Mouse (Mus musculus) forebrain, postnatal 0 days (tissue): ENCODE results near the gene Wfdc2. TPM values are rescaled to one million over a fixed set of nuclear protein-coding genes. Genes with fewer than 3 reads are reported as not detected.

Source experiments
- ATAC-seq: fragments of 200-750 bp; cut with Nextera tagmentation; 2 replicates; pipeline ENCODE4 v1.8.0; 2017; ENCODE audit warnings: mild to moderate bottlenecking, moderate library complexity
- DNase-seq: peaks from one replicate; pipeline ENCODE4 v3.0.0-alpha.2; 2015
- H3K27ac ChIP-seq: fragments of 300-500 bp; sonication (generic); 2 replicates; pipeline ENCODE4 v1.5.1; 2014; ENCODE audit warnings: low read depth, mild to moderate bottlenecking, antibody characterized with exemption, low read length, moderate library complexity, mixed read lengths
- H3K27me3 ChIP-seq: fragments of 300-500 bp; sonication (generic); 2 replicates; pipeline ENCODE4 v1.6.1; 2014; ENCODE audit warnings: mild to moderate bottlenecking, low read length, mixed read lengths; ENCODE audit not compliant: insufficient read depth
- H3K36me3 ChIP-seq: fragments of 300-500 bp; sonication (generic); 2 replicates; pipeline ENCODE4 v1.6.1; 2014; ENCODE audit warnings: mild to moderate bottlenecking, moderate library complexity; ENCODE audit not compliant: insufficient read depth
- H3K4me1 ChIP-seq: fragments of 300-500 bp; sonication (generic); 2 replicates; pipeline ENCODE4 v1.6.1; 2014; ENCODE audit warnings: antibody characterized with exemption; ENCODE audit not compliant: insufficient read depth
- H3K4me2 ChIP-seq: fragments of 300-500 bp; sonication (generic); 2 replicates; pipeline ENCODE4 v1.6.1; 2014; ENCODE audit warnings: low read depth, mild to moderate bottlenecking, moderate library complexity
- H3K4me3 ChIP-seq: fragments of 300-500 bp; sonication (generic); 2 replicates; pipeline ENCODE4 v1.5.1; 2014; ENCODE audit warnings: low read depth, low read length, mixed read lengths
- H3K9ac ChIP-seq: fragments of 300-500 bp; sonication (generic); 2 replicates; pipeline ENCODE4 v1.6.1; 2014; ENCODE audit warnings: mild to moderate bottlenecking
- H3K9me3 ChIP-seq: fragments of 300-500 bp; sonication (generic); 2 replicates; pipeline ENCODE4 v1.6.1; 2016; ENCODE audit warnings: low read length
- CTCF ChIP-seq: sonication (generic); IDR thresholded peaks from 2 replicates; pipeline ENCODE4 v1.5.1; 2016; ENCODE audit warnings: antibody characterized with exemption, control low read depth, low read depth
- WGBS: fragments of 180-500 bp; shearing (Covaris S2); extraction: QIAGEN DNeasy Blood & Tissue Kit; methylation state at CpG from one replicate; pipeline ENCODE4 v1.1.7; 2014; 5-methylcytosine and 5-hydroxymethylcytosine counted together
- polyA plus RNA-seq: library from polyadenylated mRNA; unstranded; fragments of >200 nt; fragmentation: Nextera tagmentation; extraction: Ambion mirVana; gene quantifications from 2 replicates; pipeline ENCODE4 v1.2.1, GENCODE M21; 2015
- total RNA-seq: library from RNA; depleted of rRNA; stranded (reverse); fragments of >200 nt; gene quantifications from 2 replicates; pipeline ENCODE4 v1.2.3, GENCODE M21; 2014; rRNA removed

The Wfdc2 gene
- total and polyA plus RNA-seq, 2 experiments from 2014 or later = 6.1 to 7.3 TPM

DNA sequence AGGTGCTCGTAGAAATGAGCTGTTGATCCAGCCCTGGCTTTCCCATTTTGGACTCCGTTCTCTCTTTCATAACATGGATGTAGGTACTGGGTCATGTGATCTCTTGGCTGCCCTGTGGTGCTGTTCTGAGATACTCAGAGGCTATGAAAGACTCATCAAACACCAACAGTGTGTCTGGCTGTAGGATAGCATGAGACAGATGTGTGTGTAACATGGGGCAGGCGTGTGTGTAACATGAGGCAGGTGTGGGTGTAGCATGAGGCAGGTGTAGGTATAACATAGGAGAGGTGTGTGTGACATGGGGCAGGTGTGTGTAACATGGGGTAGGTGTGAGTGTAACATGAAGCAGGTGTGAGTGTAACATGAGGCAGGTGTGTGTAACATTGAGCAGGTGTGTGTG, 53.2 kb downstream of the Wfdc2 start:
- Histone ChIP-seq H3K4me2 (no peak overlapping the region), H3K27ac (no peak overlapping the region), H3K4me1 (no peaks in the 10 kb centered on the region), H3K36me3 (no peaks in the 10 kb centered on the region), H3K27me3 (no peaks in the 10 kb centered on the region), H3K9ac (no peak overlapping the region), H3K4me3 (no peak overlapping the region), H3K9me3 (no peaks in the 10 kb centered on the region)
- no peak for TF ChIP-seq CTCF
- DNase-seq (no peak), ATAC-seq (no peak)
- WGBS = 88% methylated on average over 3 of the region's 3 CpGs

Other genes starting within 250 kb of the Wfdc2 start
- gene Svs6, start 245.7 kb upstream of the Wfdc2 start, total RNA-seq = not detected in 2 replicates
- not detected in 2 replicates for gene Svs6, start 245.7 kb upstream of the Wfdc2 start, polyA plus RNA-seq
- gene Svs5, start 229.7 kb upstream of the Wfdc2 start, total RNA-seq = not detected in 2 replicates
- not detected in 2 replicates for gene Svs5, start 229.7 kb upstream of the Wfdc2 start, polyA plus RNA-seq
- not detected in 2 replicates for gene Slpi, start 173.3 kb upstream of the Wfdc2 start, total RNA-seq
- gene Slpi, start 173.3 kb upstream of the Wfdc2 start, polyA plus RNA-seq = 0.71 and 0.77 TPM in 2 replicates
- 0.46 TPM in 1 of 2 replicates, not detected in the other for gene Rbpjl, start 159.3 kb upstream of the Wfdc2 start, total RNA-seq
- 0.17 and 0.33 TPM in 2 replicates for gene Rbpjl, start 159.3 kb upstream of the Wfdc2 start, polyA plus RNA-seq
- 6.2 and 6.3 TPM in 2 replicates for gene Matn4, start 157.3 kb upstream of the Wfdc2 start, total RNA-seq
- gene Matn4, start 157.3 kb upstream of the Wfdc2 start, polyA plus RNA-seq = 3.3 and 7.1 TPM in 2 replicates
- 11.8 and 14.0 TPM in 2 replicates for gene Sdc4, start 118.5 kb upstream of the Wfdc2 start, total RNA-seq
- gene Sdc4, start 118.5 kb upstream of the Wfdc2 start, polyA plus RNA-seq = 8.0 and 16.5 TPM in 2 replicates
- gene Sys1, start 105.4 kb upstream of the Wfdc2 start, total RNA-seq = 88.0 and 167 TPM in 2 replicates
- 105 and 110 TPM in 2 replicates for gene Sys1, start 105.4 kb upstream of the Wfdc2 start, polyA plus RNA-seq
- 3.6 and 10.5 TPM in 2 replicates for gene Gm20458, start 101.4 kb upstream of the Wfdc2 start, total RNA-seq
- 10.0 and 10.7 TPM in 2 replicates for gene Gm20458, start 101.4 kb upstream of the Wfdc2 start, polyA plus RNA-seq
- gene Trp53tg5, start 88.7 kb upstream of the Wfdc2 start, total RNA-seq = not detected in 2 replicates
- not detected in 2 replicates for gene Trp53tg5, start 88.7 kb upstream of the Wfdc2 start, polyA plus RNA-seq
- gene Dbndd2, start 76.3 kb upstream of the Wfdc2 start, total RNA-seq = 21.7 and 23.9 TPM in 2 replicates
- 10.9 and 17.6 TPM in 2 replicates for gene Dbndd2, start 76.3 kb upstream of the Wfdc2 start, polyA plus RNA-seq
- 47.6 and 77.6 TPM in 2 replicates for gene Pigt, start 64.9 kb upstream of the Wfdc2 start, total RNA-seq
- 91.0 and 93.8 TPM in 2 replicates for gene Pigt, start 64.9 kb upstream of the Wfdc2 start, polyA plus RNA-seq
- gene Spint3, start 11.0 kb downstream of the Wfdc2 start, total RNA-seq = not detected in 2 replicates
- not detected in 2 replicates for gene Spint3, start 11.0 kb downstream of the Wfdc2 start, polyA plus RNA-seq
- not detected in 2 replicates for gene Wfdc6a, start 23.0 kb downstream of the Wfdc2 start, total RNA-seq
- gene Wfdc6a, start 23.0 kb downstream of the Wfdc2 start, polyA plus RNA-seq = 0.33 TPM in 1 of 2 replicates, not detected in the other
- gene Eppin, start 31.2 kb downstream of the Wfdc2 start, total RNA-seq = not detected in 2 replicates
- gene Eppin, start 31.2 kb downstream of the Wfdc2 start, polyA plus RNA-seq = 0.19 TPM in 1 of 2 replicates, not detected in the other
- not detected in 2 replicates for gene Wfdc6b, start 51.1 kb downstream of the Wfdc2 start, total RNA-seq
- gene Wfdc6b, start 51.1 kb downstream of the Wfdc2 start, polyA plus RNA-seq = not detected in 2 replicates
- not detected in 2 replicates for gene Wfdc8, start 51.2 kb downstream of the Wfdc2 start, total RNA-seq
- not detected in 2 replicates for gene Wfdc8, start 51.2 kb downstream of the Wfdc2 start, polyA plus RNA-seq
- gene Wfdc16, start 76.4 kb downstream of the Wfdc2 start, total RNA-seq = not detected in 2 replicates
- not detected in 2 replicates for gene Wfdc16, start 76.4 kb downstream of the Wfdc2 start, polyA plus RNA-seq
- not detected in 2 replicates for gene Wfdc10, start 93.6 kb downstream of the Wfdc2 start, total RNA-seq
- not detected in 2 replicates for gene Wfdc10, start 93.6 kb downstream of the Wfdc2 start, polyA plus RNA-seq
- not detected in 2 replicates for gene Wfdc9, start 94.2 kb downstream of the Wfdc2 start, total RNA-seq
- not detected in 2 replicates for gene Wfdc9, start 94.2 kb downstream of the Wfdc2 start, polyA plus RNA-seq
- gene Wfdc11, start 111.7 kb downstream of the Wfdc2 start, total RNA-seq = not detected in 2 replicates
- gene Wfdc11, start 111.7 kb downstream of the Wfdc2 start, polyA plus RNA-seq = not detected in 2 replicates
- gene Wfdc13, start 122.7 kb downstream of the Wfdc2 start, total RNA-seq = not detected in 2 replicates
- gene Wfdc13, start 122.7 kb downstream of the Wfdc2 start, polyA plus RNA-seq = not detected in 2 replicates
- not detected in 2 replicates for gene Spint4, start 136.1 kb downstream of the Wfdc2 start, total RNA-seq
- not detected in 2 replicates for gene Spint4, start 136.1 kb downstream of the Wfdc2 start, polyA plus RNA-seq
- not detected in 2 replicates for gene Spint5, start 152.9 kb downstream of the Wfdc2 start, total RNA-seq
- gene Spint5, start 152.9 kb downstream of the Wfdc2 start, polyA plus RNA-seq = not detected in 2 replicates
- 0.54 and 0.81 TPM in 2 replicates for gene Wfdc3, start 183.5 kb downstream of the Wfdc2 start, total RNA-seq
- 0.89 and 1.1 TPM in 2 replicates for gene Wfdc3, start 183.5 kb downstream of the Wfdc2 start, polyA plus RNA-seq
- 23.2 and 26.1 TPM in 2 replicates for gene Dnttip1, start 183.6 kb downstream of the Wfdc2 start, total RNA-seq
- gene Dnttip1, start 183.6 kb downstream of the Wfdc2 start, polyA plus RNA-seq = 52.3 and 60.1 TPM in 2 replicates
- gene Ube2c, start 207.5 kb downstream of the Wfdc2 start, total RNA-seq = 24.9 and 29.2 TPM in 2 replicates
- gene Ube2c, start 207.5 kb downstream of the Wfdc2 start, polyA plus RNA-seq = 30.9 and 38.4 TPM in 2 replicates
- 0.38 and 2.9 TPM in 2 replicates for gene Tnnc2, start 217.6 kb downstream of the Wfdc2 start, total RNA-seq
- gene Tnnc2, start 217.6 kb downstream of the Wfdc2 start, polyA plus RNA-seq = 0.50 and 0.63 TPM in 2 replicates
- 72.0 and 77.5 TPM in 2 replicates for gene Snx21, start 223.4 kb downstream of the Wfdc2 start, total RNA-seq
- gene Snx21, start 223.4 kb downstream of the Wfdc2 start, polyA plus RNA-seq = 48.5 and 50.2 TPM in 2 replicates
- 17.4 and 23.0 TPM in 2 replicates for gene Acot8, start 242.5 kb downstream of the Wfdc2 start, total RNA-seq
- 13.7 and 17.1 TPM in 2 replicates for gene Acot8, start 242.5 kb downstream of the Wfdc2 start, polyA plus RNA-seq
- 5.5 and 6.7 TPM in 2 replicates for gene Zswim3, start 242.7 kb downstream of the Wfdc2 start, total RNA-seq
- 2.6 and 5.2 TPM in 2 replicates for gene Zswim3, start 242.7 kb downstream of the Wfdc2 start, polyA plus RNA-seq